Mouse (Mus musculus) myocyte (in vitro differentiated cells): ENCODE data around the gene Herpud2.

Source experiments
- MAX ChIP-seq: IDR thresholded peaks from one replicate; pipeline ENCODE4 v1.6.1; 2011; ENCODE audit warnings: low read depth, mild to moderate bottlenecking, control low read depth
- MYOD1 ChIP-seq, 3 experiments: IDR thresholded peaks; one replicate each; pipeline ENCODE4 v1.6.1; 2011; ENCODE audit warnings: control low read depth in 2 of 3, low read depth in 2 of 3, mild to moderate bottlenecking in 2 of 3, moderate library complexity in 1 of 3; ENCODE audit not compliant: insufficient read length in 2 of 3, control insufficient read depth in 1 of 3
- POLR2A ChIP-seq: IDR thresholded peaks from one replicate; pipeline ENCODE4 v1.6.1; 2011; ENCODE audit warnings: low read depth, mild to moderate bottlenecking, control low read depth, moderate library complexity; ENCODE audit not compliant: insufficient read length
- POLR2AphosphoS2 ChIP-seq: IDR thresholded peaks from one replicate; pipeline ENCODE4 v1.6.1; 2011; ENCODE audit warnings: low read depth, control low read depth; ENCODE audit not compliant: insufficient read length
- TCF3 ChIP-seq: IDR thresholded peaks from one replicate; pipeline ENCODE4 v1.6.1; 2011; ENCODE audit warnings: low read depth, control low read depth; ENCODE audit not compliant: insufficient read length
- USF1 ChIP-seq: IDR thresholded peaks from one replicate; pipeline ENCODE4 v1.6.1; 2011; ENCODE audit warnings: low read depth, mild to moderate bottlenecking, control low read depth, moderate library complexity

- TF ChIP-seq USF1 (no peak), POLR2A (no peak), MAX (no peak), POLR2AphosphoS2 (no peak), MYOD1 (IDR thresholded peaks at IDR 0.05; ENCODE audit: control insufficient read depth in 1 of 3, insufficient read length in 2 of 3, low read depth in 2 of 3) (no peak), TCF3 (no peak)
Observed at GRCm38 (mm10) chr9:25158218-25158617, 6.6 kb upstream of the Herpud2 start.
